Mouse (Mus musculus) liver, adult 2 months (tissue): ENCODE measurements around the gene Zfp985. TPM values are rescaled to one million over a fixed set of nuclear protein-coding genes. Genes with fewer than 3 reads are reported as not detected.
"Not testable (repeated sequence)": the region's sequence is repeated elsewhere in the genome, so short reads cannot be mapped to it uniquely, and the experiment has no call there.

Source experiments
- DNase-seq: peaks from one replicate; pipeline ENCODE4 v3.0.0-alpha.2; 2011; ENCODE audit warnings: low read depth, low spot score; ENCODE audit errors: extremely low read depth
- H3K27ac ChIP-seq: fragments of 200-500 bp; replicated peaks from 2 replicates; pipeline ENCODE4 v1.5.1; 2012; ENCODE audit warnings: low read depth, mild to moderate bottlenecking, control low read depth, inconsistent platforms, low read length; ENCODE audit not compliant: insufficient read depth
- H3K27me3 ChIP-seq: fragments of 200-500 bp; 2 replicates; pipeline ENCODE4 v1.6.1; 2012; ENCODE audit warnings: mild to moderate bottlenecking, moderate library complexity, low read length, inconsistent platforms; ENCODE audit not compliant: control insufficient read depth, insufficient read depth
- H3K36me3 ChIP-seq: fragments of 200-500 bp; 2 replicates; pipeline ENCODE4 v1.6.1; 2012; ENCODE audit warnings: low read length, inconsistent platforms; ENCODE audit not compliant: control insufficient read depth, insufficient read depth
- H3K4me1 ChIP-seq: fragments of 200-500 bp; 2 replicates; pipeline ENCODE4 v1.6.1; 2011; ENCODE audit warnings: low read length; ENCODE audit not compliant: control insufficient read depth, insufficient read depth
- H3K4me3 ChIP-seq: fragments of 200-500 bp; 2 replicates; pipeline ENCODE4 v1.5.1; 2011; ENCODE audit warnings: low read depth, mild to moderate bottlenecking, control low read depth, low read length, moderate library complexity; ENCODE audit not compliant: insufficient read depth
- H3K79me2 ChIP-seq: fragments of 200-500 bp; 2 replicates; pipeline ENCODE4 v1.6.1; 2012; ENCODE audit warnings: inconsistent platforms, mild to moderate bottlenecking, low read length, moderate library complexity; ENCODE audit not compliant: control insufficient read depth, insufficient read depth
- H3K9ac ChIP-seq: fragments of 200-500 bp; 2 replicates; pipeline ENCODE4 v1.6.1; 2012; ENCODE audit warnings: low read depth, mild to moderate bottlenecking, control low read depth, inconsistent platforms, low read length
- CTCF ChIP-seq: fragments of 200-500 bp; IDR thresholded peaks from 2 replicates; pipeline ENCODE4 v1.5.1; 2011; ENCODE audit warnings: low read depth, low read length, control low read depth
- POLR2A ChIP-seq: fragments of 200-500 bp; IDR thresholded peaks from 2 replicates; pipeline ENCODE4 v1.6.1; 2011; ENCODE audit warnings: low read length, control low read depth; ENCODE audit not compliant: insufficient read depth; ENCODE audit errors: extremely low read depth
- WGBS: fragments of 180-500 bp; shearing (Covaris S2); methylation state at CpG from one replicate; pipeline ENCODE4 v1.1.7; 2018; 5-methylcytosine and 5-hydroxymethylcytosine counted together
- polyA plus RNA-seq: library from polyadenylated mRNA; depleted of rRNA; stranded (reverse); fragments of >200 nt; gene quantifications from 2 replicates; pipeline ENCODE4 v1.2.3, GENCODE M21; 2012; rRNA removed
- total RNA-seq: library from RNA; depleted of rRNA; stranded (reverse); fragments of >200 nt; gene quantifications from 2 replicates; pipeline ENCODE4 v1.2.3, GENCODE M21; 2014; rRNA removed

Gene Zfp985
- total and polyA plus RNA-seq, 2 experiments = not detected

DNA sequence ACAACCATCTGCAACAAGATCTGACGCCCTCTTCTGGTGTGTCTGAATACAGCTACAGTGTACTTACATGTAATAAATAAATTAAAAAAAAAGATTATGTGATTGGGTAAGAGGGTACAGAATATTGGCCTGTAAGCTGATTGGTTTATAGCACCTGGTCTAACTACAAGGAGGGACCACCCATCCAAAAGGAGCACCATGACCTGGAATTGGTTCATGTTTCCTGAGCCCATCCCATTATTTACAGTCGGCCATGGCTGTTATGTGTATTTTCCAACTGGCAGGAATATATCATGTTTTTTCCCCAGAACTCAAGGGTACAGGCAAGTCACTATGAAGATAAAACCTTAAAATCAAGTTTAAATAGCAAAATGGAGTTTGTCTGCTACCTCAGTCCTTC lies 45.8 kb downstream of the Zfp985 start:
- Histone ChIP-seq H3K9ac (no peak overlapping the region), H3K4me3 (no peak overlapping the region), H3K36me3 (no peaks in the 10 kb centered on the region), H3K4me1 (no peaks in the 10 kb centered on the region), H3K79me2 (no peaks in the 10 kb centered on the region), H3K27me3 (no peaks in the 10 kb centered on the region), H3K27ac (no peak overlapping the region)
- 46% methylated on average over 2 of the region's 2 CpGs for WGBS
- no peak for DNase-seq
- no peak for TF ChIP-seq POLR2A
- TF ChIP-seq CTCF = no peak

DNA sequence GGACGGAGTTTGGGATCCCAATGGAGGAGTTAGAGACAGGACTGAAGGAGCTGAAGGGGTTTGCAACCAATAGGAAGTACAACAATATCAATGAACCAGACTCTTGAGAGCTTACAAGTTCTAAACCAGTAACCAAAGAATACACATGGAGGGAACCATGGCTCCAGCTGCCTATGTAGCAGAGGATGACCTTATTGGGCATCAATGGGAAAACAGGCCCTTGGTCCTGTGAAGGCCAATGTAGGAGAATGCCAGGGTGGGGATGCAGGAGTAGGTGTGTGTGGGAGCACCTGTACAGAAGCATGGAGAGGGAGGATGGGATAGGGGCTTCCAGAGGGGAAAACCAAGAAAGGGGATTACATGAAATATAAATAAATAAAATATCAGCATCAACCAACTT lies 48.8 kb downstream of the Zfp985 start:
- H3K79me2 ChIP-seq = no peaks in the 10 kb centered on the region
- WGBS = 37% methylated on average over 1 of the region's 1 CpGs
- no peaks in the 10 kb centered on the region for H3K36me3 ChIP-seq
- no peak overlapping the region for H3K9ac ChIP-seq
- no peaks in the 10 kb centered on the region for H3K4me1 ChIP-seq
- no peak overlapping the region for H3K4me3 ChIP-seq
- no peaks in the 10 kb centered on the region for H3K27me3 ChIP-seq
- H3K27ac ChIP-seq = no peak overlapping the region
- TF ChIP-seq POLR2A = no peak
- TF ChIP-seq CTCF = no peak
- DNase-seq = no peak

DNA sequence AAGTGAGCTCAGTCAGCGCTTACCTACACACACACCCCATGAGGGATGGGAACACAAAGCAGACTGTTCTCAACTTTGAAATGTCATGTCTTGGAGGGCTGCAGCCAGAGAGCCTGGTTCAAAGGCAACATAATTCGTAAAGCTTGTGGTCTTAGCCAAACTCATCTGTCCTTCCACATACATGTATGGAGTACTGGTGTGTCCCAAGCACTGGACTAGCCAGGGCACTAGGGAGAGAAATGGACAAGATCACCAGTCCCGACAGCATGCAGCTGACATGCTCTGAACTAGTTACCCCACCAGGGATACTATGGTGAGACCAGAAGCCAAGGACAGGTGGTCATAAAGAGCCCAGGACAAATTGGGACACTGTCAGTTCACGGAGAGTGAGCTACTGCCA lies 50.7 kb downstream of the Zfp985 start:
- TF ChIP-seq CTCF = no peak
- TF ChIP-seq POLR2A = no peak
- Histone ChIP-seq H3K79me2 (no peaks in the 10 kb centered on the region), H3K4me1 (no peaks in the 10 kb centered on the region), H3K9ac (no peak overlapping the region), H3K4me3 (no peak overlapping the region), H3K36me3 (no peaks in the 10 kb centered on the region), H3K27me3 (no peaks in the 10 kb centered on the region), H3K27ac (no peak overlapping the region)
- 75% methylated on average over 4 of the region's 4 CpGs for WGBS
- no peak for DNase-seq

DNA sequence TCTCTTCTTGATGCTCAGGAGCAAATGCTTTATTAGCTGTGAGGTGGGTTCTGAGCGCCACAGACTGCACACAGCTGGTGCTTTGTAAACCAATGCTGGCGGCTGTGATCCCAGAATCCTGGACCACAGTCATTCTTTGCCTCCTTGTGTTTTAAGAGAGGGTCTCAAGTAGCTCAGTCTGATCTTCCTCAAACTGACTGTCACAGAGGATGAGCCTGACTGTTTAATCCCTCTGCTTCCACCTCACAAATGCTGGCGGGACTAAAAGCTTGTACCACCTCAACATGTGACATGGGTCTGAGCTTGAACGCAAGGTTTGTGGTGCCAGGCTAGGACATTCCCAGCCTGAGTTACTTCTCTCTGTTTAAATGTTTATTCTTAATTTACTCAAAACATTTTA lies 52.4 kb downstream of the Zfp985 start:
- no peak for DNase-seq
- Histone ChIP-seq H3K79me2 (no peaks in the 10 kb centered on the region), H3K36me3 (no peaks in the 10 kb centered on the region), H3K27me3 (no peaks in the 10 kb centered on the region), H3K9ac (no peak overlapping the region), H3K4me3 (no peak overlapping the region), H3K27ac (no peak overlapping the region), H3K4me1 (no peaks in the 10 kb centered on the region)
- WGBS = 74% methylated on average over 4 of the region's 4 CpGs
- no peak for TF ChIP-seq CTCF
- no peak for TF ChIP-seq POLR2A

DNA sequence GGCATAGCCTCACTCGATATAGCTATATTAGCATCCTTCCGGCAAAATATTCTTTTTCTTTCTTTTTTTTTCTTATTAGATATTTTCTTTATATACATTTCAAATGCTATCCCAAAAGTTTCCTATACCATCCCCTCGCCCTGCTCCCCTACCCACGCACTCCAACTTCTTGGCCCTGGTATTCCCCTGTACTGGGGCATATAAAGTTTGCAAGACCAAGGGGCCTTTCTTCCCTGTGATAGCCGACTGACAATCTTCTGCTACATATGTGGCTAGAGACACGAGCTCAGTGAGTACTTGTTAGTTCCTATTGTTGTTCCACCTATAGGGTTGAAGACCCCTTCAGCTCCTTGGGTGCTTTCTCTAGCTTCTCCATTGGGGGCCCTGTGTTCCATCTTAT lies 53.4 kb downstream of the Zfp985 start:
- H3K4me3 ChIP-seq, H3K36me3 ChIP-seq, H3K9ac ChIP-seq, H3K4me1 ChIP-seq, H3K27me3 ChIP-seq, DNase-seq, H3K27ac ChIP-seq, H3K79me2 ChIP-seq: not testable (repeated sequence)
- 82% methylated on average over 6 of the region's 6 CpGs for WGBS

DNA sequence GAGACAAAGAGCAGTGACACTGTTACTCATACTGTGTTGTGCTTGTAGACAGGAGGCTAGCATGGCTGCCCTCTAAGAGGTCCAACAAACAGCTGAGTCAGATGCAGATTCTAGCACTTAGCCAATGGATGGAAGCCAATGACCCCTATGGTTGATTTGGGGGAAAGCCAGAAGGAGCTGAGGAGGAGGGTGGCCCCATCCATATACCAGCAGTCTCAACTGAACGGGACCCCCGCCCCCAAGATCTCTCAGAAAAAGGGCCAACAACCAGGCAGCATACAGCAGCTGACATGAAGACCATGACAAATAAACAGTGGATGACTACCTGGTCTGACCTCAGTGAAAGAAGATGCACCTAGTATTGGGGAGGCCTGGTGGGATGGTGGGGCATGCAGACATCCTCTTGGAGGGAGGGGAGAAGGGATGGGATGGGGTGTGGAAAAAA lies 80.8 kb downstream of the Zfp985 start:
- H3K4me3 ChIP-seq, H3K27ac ChIP-seq, H3K27me3 ChIP-seq, H3K4me1 ChIP-seq, H3K9ac ChIP-seq, DNase-seq, H3K79me2 ChIP-seq, H3K36me3 ChIP-seq: not testable (repeated sequence)
- no CpG with 5 or more reads among the region's 2 CpGs for WGBS

Other genes with a start within 250 kb of the Zfp985 start
- gene Zfp988, start 247.6 kb upstream of the Zfp985 start, total RNA-seq = not detected in 2 replicates
- gene Zfp988, start 247.6 kb upstream of the Zfp985 start, polyA plus RNA-seq = not detected in 2 replicates
- not detected in 2 replicates for gene Zfp978, start 192.0 kb upstream of the Zfp985 start, total RNA-seq
- not detected in 2 replicates for gene Zfp978, start 192.0 kb upstream of the Zfp985 start, polyA plus RNA-seq
- gene Zfp982, start 60.9 kb upstream of the Zfp985 start, total RNA-seq = 1.3 and 3.1 TPM in 2 replicates
- gene Zfp982, start 60.9 kb upstream of the Zfp985 start, polyA plus RNA-seq = 0.07 and 0.13 TPM in 2 replicates
- gene Gm16503, start 13.1 kb upstream of the Zfp985 start, total RNA-seq = not detected in 2 replicates
- not detected in 2 replicates for gene Gm16503, start 13.1 kb upstream of the Zfp985 start, polyA plus RNA-seq
- 0.09 and 0.13 TPM in 2 replicates for gene Zfp979, start 89.2 kb downstream of the Zfp985 start, total RNA-seq
- gene Zfp979, start 89.2 kb downstream of the Zfp985 start, polyA plus RNA-seq = not detected in 2 replicates
- not detected in 2 replicates for gene Zfp534, start 149.3 kb downstream of the Zfp985 start, total RNA-seq
- gene Zfp534, start 149.3 kb downstream of the Zfp985 start, polyA plus RNA-seq = not detected in 2 replicates